Mouse (Mus musculus): Measurements from ENCODE around the gene Fam221a.
"Not testable (repeated sequence)": the region's sequence is repeated elsewhere in the genome, so short reads cannot be mapped to it uniquely, and the experiment has no call there.

Fam221a gene

DNA sequence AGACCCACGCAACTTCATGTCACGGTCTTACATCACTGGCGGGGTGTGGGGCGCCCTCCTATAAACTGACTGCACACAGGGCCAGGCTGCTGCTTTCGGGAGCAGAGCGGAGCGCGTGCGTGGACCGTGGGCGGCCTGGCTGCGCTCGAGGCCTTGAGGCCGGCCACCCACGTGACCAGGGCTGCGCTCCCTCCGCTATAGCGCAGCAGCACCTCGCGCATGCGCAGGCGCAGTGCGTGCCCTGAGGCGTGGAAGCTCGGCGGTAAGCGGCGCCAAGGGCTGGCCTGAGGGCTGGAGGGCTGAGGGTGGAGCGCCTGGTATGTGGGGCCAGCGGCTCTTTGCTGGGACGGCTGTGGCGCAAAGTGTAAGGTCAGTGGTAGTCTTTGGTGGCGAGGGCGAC, 27.8 kb downstream of the Fam221a start, which contains the start of gene Stk31:
Gene Stk31 (plus strand): TSS at position 289 of the 400 bp plus-strand sequence.
- DNase-seq: no peak

DNA sequence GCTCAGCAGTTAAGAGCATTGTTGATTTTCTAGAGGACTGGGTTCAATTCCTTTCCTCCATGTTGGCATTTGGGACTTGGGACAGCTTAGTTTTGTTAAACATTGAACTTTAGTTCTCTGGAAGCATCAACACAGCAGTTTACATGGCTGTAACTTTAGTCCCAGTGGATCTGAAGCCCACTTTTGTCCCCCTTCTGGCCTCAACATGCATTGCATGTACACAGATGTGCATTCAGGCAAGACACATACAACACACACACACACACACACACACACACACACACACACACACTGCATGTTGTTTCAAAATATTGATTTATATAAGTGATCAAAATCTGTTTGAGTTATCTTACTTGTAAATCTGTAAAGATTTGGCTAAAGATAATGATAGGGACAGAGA, 29.9 kb downstream of the Fam221a start:
- no peak for DNase-seq

DNA sequence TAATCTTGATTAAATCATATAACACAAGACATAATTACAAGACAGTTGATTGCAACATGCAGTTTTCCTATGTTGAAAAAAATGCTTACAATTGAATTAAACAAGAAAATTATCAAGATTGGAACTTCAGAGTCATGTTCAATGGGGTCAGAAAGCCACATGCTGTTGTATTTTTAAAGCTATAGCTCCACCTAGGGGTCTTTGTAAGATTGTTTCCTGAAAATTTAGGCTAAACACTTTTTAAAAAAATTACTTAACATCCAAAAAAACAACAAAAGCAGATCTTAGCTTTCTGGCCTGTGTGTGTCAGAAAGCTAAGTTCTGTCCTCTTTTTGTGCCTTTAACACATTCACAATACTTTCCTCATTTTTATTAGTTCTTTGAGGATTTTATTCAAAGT, 30.8 kb downstream of the Fam221a start:
- no peak for DNase-seq

DNA sequence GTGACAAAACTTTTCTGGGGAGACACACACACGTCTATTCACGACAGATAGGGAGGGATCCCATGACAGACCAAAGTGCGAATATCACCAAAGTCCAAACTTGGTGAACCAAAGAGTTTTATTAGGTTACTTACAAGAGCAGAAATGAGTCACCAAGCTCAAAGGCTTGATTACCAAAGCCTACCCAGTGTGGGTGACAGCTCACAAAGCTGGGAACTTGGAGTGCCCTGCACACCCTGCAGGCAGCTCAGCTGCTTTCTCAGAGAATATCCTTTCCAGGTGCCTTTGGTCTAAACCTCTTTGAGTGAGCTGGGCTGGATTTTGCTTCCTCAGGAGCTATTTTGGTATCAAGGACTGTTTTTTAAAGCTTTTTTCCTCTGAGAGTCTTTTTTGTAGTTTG, 43.3 kb downstream of the Fam221a start:
- no peak for DNase-seq

DNA sequence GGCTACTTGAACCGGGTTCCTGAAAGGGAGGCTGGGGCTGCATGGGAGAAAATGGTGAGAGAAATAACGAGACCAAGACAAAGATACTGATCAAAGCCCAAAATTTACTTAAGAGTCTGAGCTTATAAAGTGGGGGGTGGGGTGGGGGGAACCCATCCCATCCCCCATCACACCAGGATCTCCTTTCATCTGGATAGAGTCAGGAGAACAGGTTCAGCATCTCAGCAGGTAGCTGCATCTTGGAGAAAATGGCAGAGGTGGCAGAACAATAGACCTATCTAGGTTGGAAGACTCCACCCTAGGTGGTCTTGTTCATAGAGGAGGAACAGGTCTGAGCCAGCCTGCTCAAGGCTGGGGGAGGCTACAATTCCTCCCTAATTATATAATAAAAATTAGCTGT, 45.4 kb downstream of the Fam221a start:
- not testable (repeated sequence) for DNase-seq

DNA sequence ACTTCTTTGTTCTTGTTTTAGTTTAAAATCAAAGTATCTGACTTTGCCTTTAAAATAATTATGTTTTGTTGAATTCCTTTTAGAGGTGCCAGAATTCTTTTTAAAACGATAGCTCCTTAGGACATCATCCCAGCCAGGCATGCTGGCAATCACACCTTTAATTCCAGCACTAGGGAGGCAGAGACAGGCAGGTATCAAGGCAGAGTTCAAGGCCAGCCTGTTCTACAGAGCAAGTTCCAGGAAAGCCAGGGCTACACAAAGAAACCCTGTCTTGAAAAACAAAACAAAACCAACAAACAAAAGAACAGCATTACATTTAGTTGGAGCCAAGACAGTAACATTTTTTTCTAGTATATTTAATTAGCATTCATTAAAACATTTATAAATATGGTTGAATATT, 48.4 kb downstream of the Fam221a start:
- no peak for DNase-seq

DNA sequence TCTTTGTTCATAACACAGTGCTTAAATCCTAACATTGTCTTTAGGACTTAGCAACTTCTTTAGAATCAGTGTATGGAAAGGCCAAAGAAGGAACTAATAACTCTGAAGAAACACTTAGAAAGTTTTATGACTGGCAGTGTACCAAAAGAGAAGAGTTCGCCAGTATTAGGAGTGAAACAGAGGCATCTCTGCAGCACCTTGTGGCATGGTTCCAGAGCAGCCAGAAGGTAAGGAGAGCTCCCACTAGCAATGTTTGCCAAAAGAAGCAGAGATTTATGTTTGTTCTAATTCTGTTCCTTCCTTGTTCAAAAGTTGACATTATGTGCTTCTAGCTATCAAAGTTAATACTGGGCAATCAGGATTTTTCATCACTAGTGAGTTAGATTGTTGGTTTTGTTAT, 69.8 kb downstream of the Fam221a start:
- DNase-seq: no peak

All from kidney, adult 18-20 months (tissue).